Mouse (Mus musculus): ENCODE data around the gene Spata46. TPM values are rescaled to one million over a fixed set of nuclear protein-coding genes. Genes with fewer than 3 reads are reported as not detected.

Spata46 gene
- total RNA-seq, 2 experiments from 2014 or later, result not detected

DNA sequence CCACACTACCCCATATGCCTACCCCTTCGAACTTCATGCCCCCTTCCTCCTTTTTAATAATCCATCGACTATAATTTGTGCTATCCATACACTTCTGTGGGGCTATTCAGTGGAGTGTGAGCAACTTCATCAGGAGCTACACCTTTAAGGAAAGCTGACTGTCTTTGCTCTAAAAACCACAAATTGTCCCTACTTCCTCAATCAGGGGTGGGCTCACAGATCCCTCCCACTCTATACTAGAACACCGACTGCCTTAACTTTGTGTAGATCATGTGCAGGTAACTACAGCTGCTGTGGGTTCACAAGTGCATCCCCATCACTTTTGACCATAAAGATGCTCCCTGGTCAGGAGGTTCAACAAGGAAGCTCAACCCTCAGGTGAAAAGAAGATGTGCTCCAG lies 31.3 kb downstream of the Spata46 start:
- no peak for DNase-seq (ENCODE audit: low spot score in 2 of 2)

DNA sequence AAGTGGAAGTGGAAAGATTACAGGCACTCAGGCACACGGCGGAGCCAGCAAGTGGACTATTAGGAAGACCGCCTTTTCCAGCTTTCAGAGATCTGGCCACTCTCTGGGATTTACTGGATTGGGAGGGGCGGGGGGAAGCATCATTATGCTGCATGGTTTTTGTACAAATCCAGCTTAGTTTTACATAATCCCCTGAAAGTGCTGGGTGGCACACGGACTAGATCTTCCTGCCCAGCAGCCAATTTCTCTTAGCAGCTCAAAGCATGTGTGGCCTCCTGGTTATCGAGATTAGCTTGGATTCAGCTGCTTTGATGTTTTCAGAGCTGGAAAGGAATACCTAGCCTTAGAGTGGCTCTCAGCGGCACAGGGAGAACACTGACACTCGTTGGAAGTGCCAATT lies 34.5 kb downstream of the Spata46 start:
- no peak for DNase-seq (ENCODE audit: low spot score in 2 of 2)

DNA sequence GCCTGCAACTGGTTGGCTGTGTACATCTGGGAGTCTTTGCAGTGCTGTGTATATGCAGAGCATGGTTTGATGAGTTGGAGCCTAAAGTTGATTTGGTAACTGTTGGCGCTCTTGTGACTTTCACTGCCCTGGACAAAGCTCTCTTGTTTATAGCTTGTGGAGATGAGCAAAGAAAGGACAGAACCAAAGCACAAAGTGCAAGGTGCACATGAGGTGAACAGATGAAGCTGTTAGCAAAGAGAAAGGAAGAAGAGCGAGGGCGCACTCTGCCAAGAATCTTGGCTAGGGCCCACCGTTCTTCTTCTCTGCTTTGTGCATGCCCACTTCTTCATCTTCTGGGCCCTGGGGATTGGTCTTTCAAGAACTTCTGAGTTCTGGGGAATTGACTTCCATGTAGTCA lies 35.3 kb downstream of the Spata46 start:
- DNase-seq (ENCODE audit: low spot score in 2 of 2), result no peak

DNA sequence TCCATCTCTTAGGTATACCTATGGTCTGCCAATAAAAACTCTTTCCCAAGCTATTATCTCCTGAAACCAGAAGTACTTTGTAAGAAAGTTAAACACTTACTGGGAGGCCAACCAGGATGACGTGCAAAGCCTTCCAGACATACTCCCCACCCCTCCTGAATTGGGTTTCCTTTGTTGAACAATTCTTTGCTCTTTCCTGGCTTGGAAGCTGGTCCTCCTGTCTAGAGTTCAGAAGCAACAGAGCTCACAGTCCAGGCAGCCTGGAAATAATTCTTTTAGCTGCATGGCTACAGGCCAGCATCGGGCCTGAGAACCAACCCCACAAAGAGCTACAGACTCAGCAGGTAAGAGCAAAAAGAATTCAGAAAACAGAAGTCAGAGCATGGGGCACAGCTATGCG lies 37.7 kb downstream of the Spata46 start:
- no peak for DNase-seq (ENCODE audit: low spot score in 2 of 2)

DNA sequence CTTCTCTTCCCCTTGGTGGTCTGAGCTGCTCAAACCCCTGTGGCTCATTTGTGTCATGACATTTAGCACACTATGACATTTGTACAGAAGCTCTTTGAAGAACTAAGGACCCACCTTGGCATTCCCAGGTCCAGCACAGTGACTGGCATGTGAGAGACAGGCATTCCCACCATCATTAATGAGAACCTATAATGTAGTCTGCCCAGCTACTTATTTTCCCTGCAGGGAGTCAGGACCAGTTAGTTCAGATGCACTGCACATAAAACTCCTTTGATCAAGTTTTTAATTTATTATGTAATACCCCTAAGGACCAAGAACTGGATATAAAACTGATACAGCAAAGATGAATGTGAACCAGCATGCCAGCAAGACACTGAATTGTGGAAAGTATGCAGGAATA lies 42.5 kb downstream of the Spata46 start:
- no peak for DNase-seq (ENCODE audit: low spot score in 2 of 2)

DNA sequence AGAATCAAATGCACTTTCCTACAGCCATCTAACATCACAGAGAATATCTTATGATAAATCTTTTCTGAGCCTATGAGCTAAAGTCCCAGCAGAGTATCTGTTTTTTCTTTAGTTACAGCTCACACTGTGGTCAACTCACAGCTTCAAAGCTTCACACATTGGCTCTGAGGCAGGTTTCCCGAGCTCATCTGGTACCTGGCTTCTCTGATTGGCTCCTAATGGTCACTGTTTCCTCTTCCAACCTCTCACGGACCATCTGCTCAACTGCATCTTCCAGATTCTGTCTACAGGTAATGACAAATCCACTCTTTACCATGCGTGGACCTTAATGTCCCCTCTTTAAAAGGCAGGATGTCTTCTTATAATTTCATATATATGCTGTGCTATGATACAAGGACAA lies 44.7 kb downstream of the Spata46 start:
- no peak for DNase-seq (ENCODE audit: low spot score in 2 of 2)

DNA sequence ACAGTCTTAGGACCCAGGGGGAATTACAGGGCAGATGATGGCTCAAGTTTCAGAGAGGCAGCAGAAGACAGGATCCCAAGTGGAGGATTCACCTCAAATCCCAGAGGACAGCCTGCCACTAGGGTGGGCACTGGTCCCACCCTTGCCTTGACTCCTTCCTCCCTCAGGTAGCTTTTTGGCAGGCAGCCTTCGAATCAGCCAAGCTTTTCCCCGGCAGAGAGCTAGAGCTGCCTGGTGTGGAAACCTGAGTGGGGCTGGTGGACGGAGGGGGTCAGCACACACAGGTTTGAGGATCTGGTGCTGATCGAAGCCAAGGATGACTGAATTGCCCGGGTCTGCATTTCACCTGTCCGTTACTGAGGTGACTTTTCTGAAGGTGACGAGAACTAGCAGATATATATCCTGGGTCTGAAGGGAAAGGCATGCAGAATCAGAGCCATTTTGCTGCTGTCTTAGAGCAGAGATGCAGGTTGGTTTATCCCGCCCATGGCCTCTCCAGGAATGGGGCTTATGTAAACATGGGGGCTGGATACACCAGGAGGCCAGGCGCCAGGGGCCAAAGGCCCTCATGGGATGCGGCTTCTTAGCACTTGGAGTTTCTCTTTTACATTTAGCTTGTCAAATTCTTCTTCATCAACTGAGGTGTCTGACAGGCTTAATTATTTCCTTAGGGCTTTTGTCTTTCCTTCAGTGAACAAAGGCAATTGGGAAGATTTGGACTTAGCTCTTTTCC lies 51.7 kb downstream of the Spata46 start:
- no peak for DNase-seq (ENCODE audit: low spot score in 2 of 2)

Other genes with a start within 250 kb of the Spata46 start
- gene Ddr2, start 198.0 kb upstream of the Spata46 start, total RNA-seq (2021), result 1 to 10 TPM; 7.4 to 7.7 TPM
- gene Uap1, start 133.8 kb upstream of the Spata46 start, total RNA-seq (2021), result 10 to 100 TPM; 56.6 to 63.1 TPM
- gene Uhmk1, start 93.4 kb upstream of the Spata46 start, total RNA-seq (2021), result 100 to 1,000 TPM; 145 to 147 TPM
- gene Sh2d1b2, start 76.1 kb upstream of the Spata46 start, total RNA-seq (2021), result not detected
- gene Sh2d1b1, start 31.5 kb upstream of the Spata46 start, total RNA-seq (2021), result not detected
- gene Gm7694, start 2.5 kb upstream of the Spata46 start, total RNA-seq (2021), result 1 to 10 TPM; 3.2 TPM